Mouse (Mus musculus) CH12.LX (cell line): ENCODE data around the gene Alox12. TPM values are rescaled to one million over a fixed set of nuclear protein-coding genes. Genes with fewer than 3 reads are reported as not detected.

Experiments
- DNase-seq: peaks from one replicate; pipeline ENCODE4 v3.0.0-alpha.2; 2013; ENCODE audit errors: extremely low read depth
- H3K27ac ChIP-seq: 2 replicates; pipeline ENCODE4 v1.5.1; 2012; ENCODE audit warnings: low read depth, mild to moderate bottlenecking, control low read depth, moderate library complexity; ENCODE audit not compliant: insufficient read depth
- H3K27me3 ChIP-seq: replicated peaks from 2 replicates; pipeline ENCODE3; 2012; ENCODE audit warnings: inconsistent platforms
- H3K36me3 ChIP-seq, 2 experiments: replicated peaks in 1 of 2; 2 replicates each; pipeline versions ENCODE3 to v1.6.1; 2012; ENCODE audit warnings: inconsistent platforms in 1 of 2, low read length in 1 of 2, mild to moderate bottlenecking in 1 of 2, mixed read lengths in 1 of 2, moderate library complexity in 1 of 2; ENCODE audit not compliant: control insufficient read depth in 1 of 2, insufficient read depth in 1 of 2
- H3K4me1 ChIP-seq, 2 experiments: 2 replicates each; pipeline ENCODE4 v1.6.1; 2012; ENCODE audit warnings: inconsistent platforms in 1 of 2, moderate library complexity in 1 of 2; ENCODE audit not compliant: insufficient read depth in 2 of 2, control insufficient read depth in 1 of 2
- H3K4me2 ChIP-seq: 2 replicates; pipeline ENCODE4 v1.6.1; 2012; ENCODE audit warnings: low read depth, mild to moderate bottlenecking, control low read depth; ENCODE audit not compliant: poor library complexity, insufficient read depth, severe bottlenecking
- H3K4me3 ChIP-seq, 3 experiments: fragments of 150-350 bp in 1 of 3; sonication (generic) in 1 of 3; replicated peaks in 1 of 3; 2 replicates each; pipeline versions ENCODE3 to v1.5.1; 2011 to 2012; ENCODE audit warnings: low read depth in 2 of 3, low read length in 2 of 3, mild to moderate bottlenecking in 2 of 3, moderate library complexity in 2 of 3, control low read depth in 1 of 3, improper control_type of control experiment in 1 of 3, inconsistent platforms in 1 of 3, mixed read lengths in 1 of 3; ENCODE audit not compliant: poor library complexity in 1 of 3
- H3K79me2 ChIP-seq: replicated peaks from 2 replicates; pipeline ENCODE4 v1.6.1; 2012; ENCODE audit warnings: mild to moderate bottlenecking, moderate library complexity; ENCODE audit not compliant: control insufficient read depth, poor library complexity, insufficient read depth, severe bottlenecking; ENCODE audit errors: extremely low read depth
- H3K9ac ChIP-seq: 2 replicates; pipeline ENCODE4 v1.6.1; 2012; ENCODE audit warnings: low read depth, mild to moderate bottlenecking, control low read depth, moderate library complexity; ENCODE audit not compliant: insufficient read depth
- H3K9me3 ChIP-seq: replicated peaks from 2 replicates; pipeline ENCODE3; 2012; ENCODE audit warnings: low read length, inconsistent platforms, mixed read lengths
- BHLHE40 ChIP-seq: IDR thresholded peaks from 2 replicates; pipeline ENCODE4 v1.6.1; 2011; ENCODE audit warnings: mild to moderate bottlenecking, low read depth, low read length, improper control_type of control experiment
- CHD1 ChIP-seq: IDR thresholded peaks from 2 replicates; pipeline ENCODE4 v1.6.1; 2012; ENCODE audit warnings: low read depth, low read length, improper control_type of control experiment, inconsistent platforms
- CHD2 ChIP-seq: IDR thresholded peaks from 2 replicates; pipeline ENCODE4 v1.6.1; 2011; ENCODE audit warnings: low read length, improper control_type of control experiment
- ELF1 ChIP-seq: IDR thresholded peaks from 2 replicates; pipeline ENCODE4 v1.6.1; 2014; ENCODE audit warnings: low read depth, mild to moderate bottlenecking, inconsistent platforms, low read length, improper control_type of control experiment
- EP300 ChIP-seq: IDR thresholded peaks from 2 replicates; pipeline ENCODE4 v1.6.1; 2011; ENCODE audit warnings: low read length, improper control_type of control experiment
- ETS1 ChIP-seq: conservative IDR thresholded peaks from 2 replicates; pipeline ENCODE4 v1.6.1; 2012; ENCODE audit warnings: low read depth, mild to moderate bottlenecking, inconsistent platforms, low read length, improper control_type of control experiment, moderate library complexity
- KAT2A ChIP-seq: IDR thresholded peaks from 2 replicates; pipeline ENCODE4 v1.6.1; 2012; ENCODE audit warnings: low read length, improper control_type of control experiment, inconsistent platforms; ENCODE audit not compliant: insufficient replicate concordance
- MAX ChIP-seq: IDR thresholded peaks from 2 replicates; pipeline ENCODE4 v1.6.1; 2011; ENCODE audit warnings: low read length, improper control_type of control experiment
- MAZ ChIP-seq: IDR thresholded peaks from 2 replicates; pipeline ENCODE4 v1.6.1; 2012; ENCODE audit warnings: low read depth, mild to moderate bottlenecking, inconsistent platforms, low read length, improper control_type of control experiment, moderate library complexity
- MEF2A ChIP-seq: IDR thresholded peaks from 2 replicates; pipeline ENCODE4 v1.6.1; 2014; ENCODE audit warnings: low read depth, mild to moderate bottlenecking, inconsistent platforms, low read length, improper control_type of control experiment, borderline replicate concordance
- MXI1 ChIP-seq: IDR thresholded peaks from 2 replicates; pipeline ENCODE4 v1.6.1; 2011; ENCODE audit warnings: mild to moderate bottlenecking, low read depth, low read length, improper control_type of control experiment
- MYC ChIP-seq: IDR thresholded peaks from 2 replicates; pipeline ENCODE4 v1.6.1; 2011; ENCODE audit warnings: low read depth, mild to moderate bottlenecking, improper control_type of control experiment, low read length
- NELFE ChIP-seq: IDR thresholded peaks from 2 replicates; pipeline ENCODE4 v1.6.1; 2011; ENCODE audit warnings: low read depth, low read length, improper control_type of control experiment
- POLR2AphosphoS2 ChIP-seq: IDR thresholded peaks from 2 replicates; pipeline ENCODE4 v1.6.1; 2011; ENCODE audit warnings: low read depth, low read length, improper control_type of control experiment
- SMC3 ChIP-seq: IDR thresholded peaks from 2 replicates; pipeline ENCODE4 v1.6.1; 2011; ENCODE audit warnings: low read depth, low read length, improper control_type of control experiment
- TBP ChIP-seq: conservative IDR thresholded peaks from 2 replicates; pipeline ENCODE4 v1.6.1; 2011; ENCODE audit warnings: low read depth, low read length, improper control_type of control experiment
- ZKSCAN1 ChIP-seq: IDR thresholded peaks from 2 replicates; pipeline ENCODE4 v1.6.1; 2012; ENCODE audit warnings: low read depth, inconsistent platforms, low read length, improper control_type of control experiment, borderline replicate concordance
- ZNF384 ChIP-seq: IDR thresholded peaks from 2 replicates; pipeline ENCODE4 v1.6.1; 2012; ENCODE audit warnings: low read depth, low read length, improper control_type of control experiment, inconsistent platforms
- dilution Hi-C: fragments of 300-500 bp; cut with MboI; formaldehyde crosslinking; loops from 2 replicates; pipeline ENCODE4 v1.14.3; 2020; ENCODE audit warnings: low sequenced_read_pairs; ENCODE audit not compliant: extremely low pct_unique_long_range_greater_than_20kb, extremely low pct_ligation_motif_present
- in situ Hi-C: fragments of 300-500 bp; cut with MboI; formaldehyde crosslinking; loops from 3 replicates; pipeline ENCODE4 v1.14.3; 2019; ENCODE audit warnings: low sequenced_read_pairs, low pct_ligation_motif_present, low pct_unique_long_range_greater_than_20kb, mixed read lengths
- polyA plus RNA-seq: library from polyadenylated mRNA; unstranded; fragments of >175 nt; gene quantifications from 2 replicates; pipeline ENCODE4 v1.2.1, GENCODE M21; 2012; ENCODE audit warnings: low read depth; ENCODE audit not compliant: insufficient read length
- total RNA-seq, 2 experiments: library from RNA; depleted of rRNA; stranded (reverse); fragments of 300-350 nt in 1 of 2; fragments of >200 nt in 1 of 2; gene quantifications; 2 replicates each; pipeline ENCODE4 v1.2.3; 2012 to 2014

The Alox12 gene
- total and polyA plus RNA-seq, 3 experiments, result not detected

GRCm38 (mm10) chr11:70198332-70198731, 56.8 kb downstream of the Alox12 start:
- Histone ChIP-seq H3K27me3 (peaks cover 12% of the 10 kb centered on the region), H3K4me3 (no peak overlapping the region), H3K36me3 (no peaks in the 10 kb centered on the region), H3K79me2 (no peaks in the 10 kb centered on the region), H3K9me3 (peaks cover 2% of the 10 kb centered on the region), H3K4me1 (peaks cover 3 to 6% of the 10 kb centered on the region in 2 experiments; a peak in 1 of 4 replicates), H3K27ac (no peak overlapping the region), H3K4me2 (no peak overlapping the region), H3K9ac (no peak overlapping the region)
- in situ Hi-C loops, result loop anchor here (5.0 kb wide), 1 partner anchor 141 kb away; no protein-coding TSS in a partner anchor
- DNase-seq, result no peak
- TF ChIP-seq BHLHE40 (no peak), SMC3 (no peak), TBP (no peak), NELFE (no peak), CHD1 (no peak), MAX (no peak), POLR2AphosphoS2 (no peak), MAZ (no peak), MEF2A (no peak), ZKSCAN1 (no peak), CHD2 (no peak)
- dilution Hi-C loops, result no loop called here

DNA sequence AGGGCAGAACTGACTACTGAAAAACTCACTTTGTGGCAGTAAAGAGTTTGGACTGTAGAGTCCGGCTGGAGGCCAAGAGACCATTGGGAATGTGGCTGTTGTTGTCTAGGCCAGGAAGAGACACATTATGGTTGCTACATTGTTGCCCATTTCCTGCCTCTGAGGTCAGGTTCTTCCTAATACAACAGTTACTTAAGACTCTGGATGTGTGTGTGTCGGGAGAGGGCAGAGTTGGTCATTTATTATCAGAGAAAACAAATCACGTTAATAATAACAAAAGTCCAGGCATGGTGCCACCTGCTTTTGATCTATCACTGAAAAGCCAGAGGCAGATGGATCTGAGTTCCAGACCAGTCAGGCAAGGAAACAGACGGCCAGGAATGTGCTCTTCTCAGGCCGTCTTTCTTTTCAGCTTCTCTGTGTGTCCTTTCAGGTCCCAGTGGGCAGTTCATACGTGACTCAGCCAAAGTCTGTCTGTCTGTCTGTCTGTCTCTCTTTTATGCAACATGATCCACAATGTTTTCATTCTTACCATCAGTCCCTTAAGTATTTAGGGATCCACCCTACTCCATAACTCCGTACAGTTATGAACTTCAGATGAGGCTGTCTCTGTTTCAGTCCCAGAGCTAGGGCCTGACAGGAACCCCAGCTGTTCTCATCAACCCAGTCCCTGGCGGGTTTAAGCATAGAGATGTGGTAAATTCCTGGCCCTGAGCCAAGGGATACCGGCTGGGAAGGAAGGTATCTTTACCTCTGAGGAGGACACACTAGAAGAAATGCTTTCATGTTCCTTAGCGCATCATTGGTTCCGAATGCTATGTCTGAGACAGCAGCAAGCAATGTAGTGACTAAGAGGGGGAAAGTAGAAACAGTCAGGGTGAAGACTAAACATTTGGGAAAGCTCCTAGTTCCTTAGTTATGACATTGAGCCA, 61.5 kb downstream of the Alox12 start:
- no peak for DNase-seq
- in situ Hi-C loops, result no loop called here

More for the DNA sequence above, 61.5 kb downstream of the Alox12 start:
- H3K9ac ChIP-seq, result no peak overlapping the region
- H3K4me2 ChIP-seq, result no peak overlapping the region
- no peaks in the 10 kb centered on the region for H3K79me2 ChIP-seq
- H3K4me1 ChIP-seq, result peaks cover 4 to 8% of the 10 kb centered on the region in 2 experiments; a peak in 2 of 4 replicates
- peaks cover 2% of the 10 kb centered on the region for H3K9me3 ChIP-seq
- H3K27ac ChIP-seq, result no peak overlapping the region
- dilution Hi-C loops, result no loop called here
- TF ChIP-seq EP300 (no peak), ETS1 (no peak), MXI1 (no peak), KAT2A (no peak), MYC (no peak), ZNF384 (no peak), POLR2AphosphoS2 (no peak), CHD2 (no peak), ELF1 (no peak), MAZ (no peak)
- H3K4me3 ChIP-seq, result no peak overlapping the region
- no peaks in the 10 kb centered on the region for H3K36me3 ChIP-seq
- peaks cover 2% of the 10 kb centered on the region for H3K27me3 ChIP-seq
